Mouse (Mus musculus) cortical plate, adult 2 months (tissue): ENCODE data around the gene Mink1.

Source experiments
- CTCF ChIP-seq: fragments of 200-500 bp; IDR thresholded peaks from 2 replicates; pipeline ENCODE4 v1.5.1; 2011; ENCODE audit warnings: mild to moderate bottlenecking, control low read depth, low read length; ENCODE audit not compliant: insufficient read depth; ENCODE audit errors: extremely low read depth
- POLR2A ChIP-seq: fragments of 200-500 bp; IDR thresholded peaks from 2 replicates; pipeline ENCODE4 v1.6.1; 2011; ENCODE audit warnings: mild to moderate bottlenecking, low read length, control low read depth; ENCODE audit not compliant: insufficient read depth; ENCODE audit errors: extremely low read depth

DNA sequence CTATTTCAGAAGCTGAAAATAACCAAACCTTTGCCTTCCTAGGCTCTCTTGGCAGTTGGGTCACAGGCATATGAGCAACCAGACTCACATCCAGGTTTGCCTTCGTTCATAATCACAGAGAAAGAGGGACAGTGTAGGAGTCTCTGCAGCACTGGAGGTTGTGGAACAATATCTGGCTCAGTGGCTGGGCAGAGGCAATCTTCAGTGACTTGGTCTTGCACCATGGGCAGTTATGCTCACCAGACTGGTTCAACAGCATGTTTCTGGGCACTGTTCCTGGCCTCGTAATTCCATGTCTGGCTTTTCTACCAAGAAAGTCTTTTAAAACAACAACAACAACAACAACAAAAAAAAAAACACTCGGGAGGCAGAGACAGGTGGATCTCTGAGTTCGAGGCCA is 72.9 kb downstream of the Mink1 start:
- no peak for TF ChIP-seq POLR2A
- TF ChIP-seq CTCF = no peak
